Comparison of ENCODE assay signal across 8 mouse cellular contexts in genomic region chr11:69110319-69111046, GRCm38 (mm10). TPM values are rescaled to one million over a fixed set of nuclear protein-coding genes. Genes with fewer than 3 reads are reported as not detected.
A peak's percentile ranks its signal among the peaks of the same experiment; 100 is the strongest.
DNase-seq lines count a peak whose midpoint lies in the region; ATAC-seq lines count a peak whose summit lies in the region.

No protein-coding gene starts in this region.

- H3K4me3 ChIP-seq in hindbrain, embryonic 13.5 days = peak overlapping the region; percentile 45
- peak overlapping the region; percentile 22 for H3K4me3 ChIP-seq in macrophage (ENCODE audit: inconsistent target)

- peak; percentile 85 for DNase-seq in Muller cell, postnatal 12 days (ENCODE audit: inconsistent ontology term)
- DNase-seq in cerebellum, postnatal 10 days = peak; percentile 97 to 99
- DNase-seq in frontal cortex, postnatal 25 days (ENCODE audit: low spot score in 2 of 2) = peak; percentile 89 to 92
- peak; percentile 88 to 90 for DNase-seq in layer of hippocampus, postnatal 36 days
- DNase-seq in right cerebral cortex, adult 18-20 months = peak; percentile 82
- DNase-seq in urinary bladder, adult 2 months (ENCODE audit: low spot score) = peak; percentile 91

- peak overlapping the region; percentile 56 for H3K9ac ChIP-seq in hindbrain, embryonic 13.5 days

- ATAC-seq in hindbrain, embryonic 13.5 days (ENCODE audit: low FRiP score) = peak; percentile 64; the same call in 1 of the 2 replicates

- peaks cover 11% of the 10 kb centered on the region for H3K4me1 ChIP-seq in hindbrain, embryonic 13.5 days (replicated peaks)

- no peaks in the 10 kb centered on the region for H3K9me3 ChIP-seq in hindbrain, embryonic 13.5 days

- peaks cover 37% of the 10 kb centered on the region for H3K27me3 ChIP-seq in hindbrain, embryonic 13.5 days

- peak overlapping the region; percentile 58 for H3K4me2 ChIP-seq in hindbrain, embryonic 13.5 days

- under 1% methylated on average over 30 of the region's 30 CpGs for WGBS in hindbrain, embryonic 13.5 days
- WGBS in macrophage (ENCODE audit: missing documents) = 4% methylated on average over 30 of the region's 30 CpGs

- no peaks in the 10 kb centered on the region for H3K79me2 ChIP-seq in macrophage (ENCODE audit: inconsistent target)

- 0 out of 2 replicates have a peak overlapping the region, but pooled peaks have one; percentile 40 for H3K27ac ChIP-seq in hindbrain, embryonic 13.5 days
- H3K27ac ChIP-seq in macrophage = no peak overlapping the region

- peaks cover 41% of the 10 kb centered on the region for H3K36me3 ChIP-seq in hindbrain, embryonic 13.5 days
- peaks cover 41% of the 10 kb centered on the region for H3K36me3 ChIP-seq in macrophage (ENCODE audit: inconsistent target)

RNA-seq across cellular contexts. Expression of gene Hes7, which starts 9.7 kb away (rescaled TPM):
- 0.26 and 0.35 TPM in 2 replicates for polyA plus RNA-seq in hindbrain, embryonic 13.5 days (2015; fragmentation: Nextera tagmentation; extraction: Ambion mirVana)
- total RNA-seq in layer of hippocampus, postnatal 36 days (2021) = 1 to 10 TPM in 1 of 2 experiments, under 1 TPM in 1; 0.68 to 1.1 TPM
- total RNA-seq in macrophage (2018; cell fraction: chromatin; rRNA removed) = under 1 TPM in 4 of 26 experiments, not detected in 22; 0.49 to 0.63 (median 0.55) TPM
- total RNA-seq in macrophage (2018; cell fraction: cytosol; rRNA removed) = under 1 TPM in 8 of 26 experiments, not detected in 18; 0.07 to 0.14 (median 0.09) TPM
- total RNA-seq in macrophage (2018; cell fraction: nucleus; rRNA removed) = 1 to 10 TPM in 2 of 26 experiments, under 1 TPM in 3, not detected in 21; 0.26 to 1.1 (median 0.44) TPM
- polyA plus RNA-seq in macrophage (2018) = not detected in 3 replicates
- polyA plus RNA-seq in urinary bladder, adult 2 months (2012; rRNA removed) = 0.24 and 0.37 TPM in 2 replicates

RNA-seq across cellular contexts. Expression of gene 9130213A22Rik, which starts 11.9 kb away (rescaled TPM):
- 0.13 and 0.25 TPM in 2 replicates for polyA plus RNA-seq in hindbrain, embryonic 13.5 days (2015; fragmentation: Nextera tagmentation; extraction: Ambion mirVana)
- 1 to 10 TPM in 1 of 2 experiments, under 1 TPM in 1; 0.96 to 1.2 TPM for total RNA-seq in layer of hippocampus, postnatal 36 days (2021)
- total RNA-seq in macrophage (2018; cell fraction: chromatin; rRNA removed) = 1 to 10 TPM in 1 of 26 experiments, under 1 TPM in 8, not detected in 17; 0.49 to 1.0 (median 0.62) TPM
- under 1 TPM in 22 of 26 experiments, not detected in 4; 0.07 to 0.35 (median 0.14) TPM for total RNA-seq in macrophage (2018; cell fraction: cytosol; rRNA removed)
- 1 to 10 TPM in 2 of 26 experiments, under 1 TPM in 3, not detected in 21; 0.34 to 1.6 (median 0.50) TPM for total RNA-seq in macrophage (2018; cell fraction: nucleus; rRNA removed)
- polyA plus RNA-seq in macrophage (2018) = 0.14 to 0.29 TPM in 2 of 3 replicates, not detected in the other
- 0.74 and 0.78 TPM in 2 replicates for polyA plus RNA-seq in urinary bladder, adult 2 months (2012; rRNA removed)

RNA-seq across cellular contexts. Expression of gene Aloxe3, which starts 15.2 kb away (rescaled TPM):
- 0.71 and 1.3 TPM in 2 replicates for polyA plus RNA-seq in hindbrain, embryonic 13.5 days (2015; fragmentation: Nextera tagmentation; extraction: Ambion mirVana)
- total RNA-seq in layer of hippocampus, postnatal 36 days (2021) = 1 to 10 TPM; 6.6 to 6.9 TPM
- under 1 TPM in 13 of 26 experiments, not detected in 13; 0.16 to 0.69 (median 0.27) TPM for total RNA-seq in macrophage (2018; cell fraction: chromatin; rRNA removed)
- total RNA-seq in macrophage (2018; cell fraction: cytosol; rRNA removed) = under 1 TPM in 12 of 26 experiments, not detected in 14; 0.03 to 0.27 (median 0.10) TPM
- total RNA-seq in macrophage (2018; cell fraction: nucleus; rRNA removed) = 1 to 10 TPM in 1 of 26 experiments, under 1 TPM in 13, not detected in 12; 0.11 to 1.5 (median 0.20) TPM
- 0.19 TPM in 1 of 3 replicates, not detected in the others for polyA plus RNA-seq in macrophage (2018)
- polyA plus RNA-seq in urinary bladder, adult 2 months (2012; rRNA removed) = 4.2 and 5.4 TPM in 2 replicates

RNA-seq across cellular contexts. Expression of gene Per1, which starts 15.5 kb away (rescaled TPM):
- polyA plus RNA-seq in hindbrain, embryonic 13.5 days (2015; fragmentation: Nextera tagmentation; extraction: Ambion mirVana) = 7.4 and 9.4 TPM in 2 replicates
- total RNA-seq in layer of hippocampus, postnatal 36 days (2021) = 10 to 100 TPM; 78.2 to 92.8 TPM
- 100 to 1,000 TPM in 3 of 26 experiments, 10 to 100 TPM in 20, 1 to 10 TPM in 3; 2.1 to 182 (median 41.9) TPM for total RNA-seq in macrophage (2018; cell fraction: chromatin; rRNA removed)
- total RNA-seq in macrophage (2018; cell fraction: cytosol; rRNA removed) = 10 to 100 TPM in 18 of 26 experiments, 1 to 10 TPM in 8; 1.2 to 30.8 (median 12.4) TPM
- 100 to 1,000 TPM in 2 of 26 experiments, 10 to 100 TPM in 19, 1 to 10 TPM in 5; 3.2 to 114 (median 23.5) TPM for total RNA-seq in macrophage (2018; cell fraction: nucleus; rRNA removed)
- polyA plus RNA-seq in macrophage (2018) = 8.8 to 17.5 TPM (median 11.6 TPM) in 3 replicates
- 26.8 and 28.5 TPM in 2 replicates for polyA plus RNA-seq in urinary bladder, adult 2 months (2012; rRNA removed)

RNA-seq across cellular contexts. Expression of gene Vamp2, which starts 22.2 kb away (rescaled TPM):
- polyA plus RNA-seq in hindbrain, embryonic 13.5 days (2015; fragmentation: Nextera tagmentation; extraction: Ambion mirVana) = 217 and 227 TPM in 2 replicates
- total RNA-seq in layer of hippocampus, postnatal 36 days (2021) = 100 to 1,000 TPM; 962 to 984 TPM
- total RNA-seq in macrophage (2018; cell fraction: chromatin; rRNA removed) = 100 to 1,000 TPM in 20 of 26 experiments, 10 to 100 TPM in 6; 79.4 to 259 (median 167) TPM
- 10 to 100 TPM; 20.1 to 40.4 (median 26.4) TPM for total RNA-seq in macrophage (2018; cell fraction: cytosol; rRNA removed)
- 100 to 1,000 TPM in 24 of 26 experiments, 10 to 100 TPM in 2; 83.9 to 283 (median 140) TPM for total RNA-seq in macrophage (2018; cell fraction: nucleus; rRNA removed)
- 23.6 to 47.7 TPM (median 36.7 TPM) in 3 replicates for polyA plus RNA-seq in macrophage (2018)
- polyA plus RNA-seq in urinary bladder, adult 2 months (2012; rRNA removed) = 163 and 180 TPM in 2 replicates
